Mouse (Mus musculus): ENCODE measurements around the gene Klk1b4. TPM values are rescaled to one million over a fixed set of nuclear protein-coding genes. Genes with fewer than 3 reads are reported as not detected.
"Not testable (repeated sequence)": the region's sequence is repeated elsewhere in the genome, so short reads cannot be mapped to it uniquely, and the experiment has no call there.

The Klk1b4 gene
- not detected in 2 replicates for polyA plus RNA-seq (2014; fragmentation: Nextera tagmentation; extraction: Ambion mirVana)

DNA sequence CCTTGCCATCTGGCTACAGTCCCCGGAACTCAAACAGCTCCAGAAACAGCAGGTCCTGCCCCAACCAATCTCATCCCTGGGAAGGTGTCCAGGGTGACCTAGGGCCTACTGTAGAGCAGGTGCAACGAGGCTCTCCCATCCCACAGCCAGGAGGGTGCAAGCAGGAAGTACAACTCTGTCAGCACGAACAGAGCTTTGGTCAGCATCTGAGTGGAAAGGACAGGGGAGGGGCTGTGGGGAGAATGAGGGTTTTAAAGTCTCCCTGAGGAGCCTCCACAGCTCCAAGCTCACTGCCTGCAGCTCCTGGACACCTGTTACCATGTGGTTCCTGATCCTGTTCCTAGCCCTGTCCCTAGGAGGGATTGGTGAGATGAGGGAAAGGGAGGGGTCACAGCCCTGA, at the start of gene Klk1b4:
Klk1b4 (plus strand) TSS at position 301 of the 400 bp plus-strand sequence.
- H3K9ac ChIP-seq (replicated peaks; ENCODE audit: low read length); H3K27me3 ChIP-seq (ENCODE audit: control insufficient read depth, insufficient read depth, low read length); H3K4me3 ChIP-seq (replicated peaks; ENCODE audit: low read depth, low read length); H3K36me3 ChIP-seq (ENCODE audit: control insufficient read depth, insufficient read depth, low read length); H3K4me1 ChIP-seq (ENCODE audit: control insufficient read depth, insufficient read depth, low read length); ATAC-seq (ENCODE audit: low FRiP score, low TSS enrichment); DNase-seq; H3K9me3 ChIP-seq (ENCODE audit: control insufficient read depth, low read length); H3K27ac ChIP-seq (replicated peaks; ENCODE audit: low read depth, low read length); H3K4me2 ChIP-seq (ENCODE audit: low read length): not testable (repeated sequence)
- WGBS, result 63% methylated on average over 3 of the region's 3 CpGs

DNA sequence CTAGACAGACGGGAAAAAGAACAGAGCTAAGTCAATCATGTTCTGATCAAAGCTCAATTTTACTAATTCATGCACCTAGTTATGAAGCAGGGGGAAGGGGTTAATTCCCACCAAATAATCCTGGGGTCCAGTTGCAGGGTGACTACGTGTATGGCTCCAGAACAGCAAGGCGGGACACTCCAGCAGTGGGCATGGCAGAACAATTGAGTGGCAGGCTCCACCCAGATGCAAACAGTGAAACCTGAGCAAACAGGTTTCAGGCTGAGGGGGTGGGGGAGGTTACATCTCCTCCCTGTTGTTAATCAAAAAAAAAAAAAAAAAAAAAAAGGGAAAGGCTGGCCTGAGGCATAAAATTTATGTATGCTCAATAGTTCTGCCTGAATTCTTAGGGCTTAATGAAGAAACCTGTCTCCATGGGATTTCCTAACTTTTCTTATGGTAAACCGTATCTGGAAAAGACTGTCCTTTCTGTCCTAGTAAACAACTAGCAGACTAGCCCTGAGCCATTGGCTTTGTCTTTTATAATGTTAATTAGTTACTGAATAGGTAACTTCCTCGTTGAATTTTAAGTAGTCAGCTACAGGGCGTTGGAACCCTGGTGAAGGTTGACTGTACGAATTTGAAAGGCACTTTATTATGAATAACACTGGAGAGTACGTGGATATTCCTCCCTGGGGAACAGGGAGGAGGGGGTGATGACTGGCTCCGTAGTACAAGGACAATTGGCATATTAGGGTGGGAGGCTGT, 27.8 kb upstream of the Klk1b4 start:
- H3K36me3 ChIP-seq (ENCODE audit: control insufficient read depth, insufficient read depth, low read length), result no peaks in the 10 kb centered on the region
- ATAC-seq (ENCODE audit: low FRiP score, low TSS enrichment), result no peak
- DNase-seq, result no peak
- no peaks in the 10 kb centered on the region for H3K9me3 ChIP-seq (ENCODE audit: control insufficient read depth, low read length)
- WGBS, result 47% methylated on average over 9 of the region's 9 CpGs
- H3K27me3 ChIP-seq (ENCODE audit: control insufficient read depth, insufficient read depth, low read length), result no peaks in the 10 kb centered on the region
- H3K4me1 ChIP-seq (ENCODE audit: control insufficient read depth, insufficient read depth, low read length), result no peaks in the 10 kb centered on the region
- H3K4me3 ChIP-seq (replicated peaks; ENCODE audit: low read depth, low read length), result no peak overlapping the region
- H3K9ac ChIP-seq (replicated peaks; ENCODE audit: low read length), result no peak overlapping the region
- H3K27ac ChIP-seq (replicated peaks; ENCODE audit: low read depth, low read length), result no peak overlapping the region
- H3K4me2 ChIP-seq (ENCODE audit: low read length), result no peak overlapping the region

DNA sequence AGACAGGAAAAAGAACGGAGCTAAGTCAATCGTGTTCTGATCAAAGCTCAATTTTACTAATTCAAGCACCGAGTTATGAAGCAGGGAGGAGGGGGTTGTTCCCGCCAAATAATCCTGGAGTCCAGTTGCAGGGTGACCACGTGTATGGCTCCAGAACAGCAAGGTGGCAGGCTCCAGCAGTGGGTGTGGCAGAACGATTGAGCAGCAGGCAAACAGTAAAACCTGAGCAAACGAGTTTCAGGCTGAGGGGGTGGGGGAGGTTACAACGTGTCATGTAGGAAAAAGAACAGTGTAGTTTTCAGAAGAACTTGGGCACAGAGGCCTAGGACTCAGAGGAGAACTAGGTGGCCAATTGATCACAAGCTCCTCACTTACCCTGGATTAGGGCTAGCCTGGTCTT, 20.7 kb upstream of the Klk1b4 start:
- not testable (repeated sequence) for H3K4me1 ChIP-seq (ENCODE audit: control insufficient read depth, insufficient read depth, low read length); H3K4me3 ChIP-seq (replicated peaks; ENCODE audit: low read depth, low read length); H3K4me2 ChIP-seq (ENCODE audit: low read length); H3K27me3 ChIP-seq (ENCODE audit: control insufficient read depth, insufficient read depth, low read length); ATAC-seq (ENCODE audit: low FRiP score, low TSS enrichment); DNase-seq; H3K36me3 ChIP-seq (ENCODE audit: control insufficient read depth, insufficient read depth, low read length); H3K27ac ChIP-seq (replicated peaks; ENCODE audit: low read depth, low read length); H3K9ac ChIP-seq (replicated peaks; ENCODE audit: low read length); H3K9me3 ChIP-seq (ENCODE audit: control insufficient read depth, low read length)
- 73% methylated on average over 8 of the region's 8 CpGs for WGBS

DNA sequence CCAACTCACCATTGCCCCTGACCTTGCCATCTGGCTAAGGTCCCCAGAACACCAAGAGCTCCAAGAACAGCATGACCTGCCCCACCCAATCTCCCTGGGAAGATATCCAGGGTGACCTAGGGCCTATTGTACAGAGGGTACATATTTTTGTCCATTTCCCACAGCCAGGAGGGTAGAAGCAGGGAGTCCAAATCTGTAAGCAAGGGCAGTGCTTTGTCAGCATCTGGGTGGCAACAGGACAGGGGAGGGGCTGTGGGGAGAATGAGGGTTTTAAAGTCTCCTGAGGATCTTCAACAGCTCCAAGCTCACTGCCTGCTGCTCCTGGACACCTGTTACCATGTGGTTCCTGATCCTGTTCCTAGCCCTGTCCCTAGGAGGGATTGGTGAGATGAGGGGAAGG, 19.3 kb upstream of the Klk1b4 start, which contains the start of gene Klk1b24:
Klk1b24 (plus strand) TSS at position 301 of the 400 bp plus-strand sequence.
- H3K4me3 ChIP-seq (replicated peaks; ENCODE audit: low read depth, low read length); H3K4me2 ChIP-seq (ENCODE audit: low read length); H3K36me3 ChIP-seq (ENCODE audit: control insufficient read depth, insufficient read depth, low read length); H3K9me3 ChIP-seq (ENCODE audit: control insufficient read depth, low read length); H3K27me3 ChIP-seq (ENCODE audit: control insufficient read depth, insufficient read depth, low read length); DNase-seq; H3K9ac ChIP-seq (replicated peaks; ENCODE audit: low read length); H3K4me1 ChIP-seq (ENCODE audit: control insufficient read depth, insufficient read depth, low read length); ATAC-seq (ENCODE audit: low FRiP score, low TSS enrichment); H3K27ac ChIP-seq (replicated peaks; ENCODE audit: low read depth, low read length): not testable (repeated sequence)

DNA sequence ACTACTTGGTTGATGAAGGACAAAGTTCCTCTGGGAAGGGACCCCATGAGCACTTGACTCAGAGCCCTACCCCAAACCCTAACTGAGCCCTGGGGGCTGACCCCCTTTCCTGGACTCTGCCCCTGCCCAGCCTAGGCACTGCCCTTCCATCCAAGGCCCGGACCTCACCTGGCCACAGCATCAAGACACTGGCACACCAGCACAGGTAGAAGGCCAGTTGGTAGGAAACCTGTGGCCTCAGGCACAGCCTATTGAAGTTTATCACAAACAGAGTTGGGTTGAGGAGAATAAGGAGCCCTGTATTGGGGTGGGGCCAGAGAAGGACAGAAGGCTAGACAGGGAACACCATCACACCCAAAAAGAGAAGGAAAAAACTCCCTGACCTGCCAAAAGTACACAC, 13.8 kb upstream of the Klk1b4 start:
- H3K9me3 ChIP-seq (ENCODE audit: control insufficient read depth, low read length); ATAC-seq (ENCODE audit: low FRiP score, low TSS enrichment); H3K9ac ChIP-seq (replicated peaks; ENCODE audit: low read length); H3K27me3 ChIP-seq (ENCODE audit: control insufficient read depth, insufficient read depth, low read length); H3K27ac ChIP-seq (replicated peaks; ENCODE audit: low read depth, low read length); H3K4me1 ChIP-seq (ENCODE audit: control insufficient read depth, insufficient read depth, low read length); H3K36me3 ChIP-seq (ENCODE audit: control insufficient read depth, insufficient read depth, low read length); H3K4me3 ChIP-seq (replicated peaks; ENCODE audit: low read depth, low read length); H3K4me2 ChIP-seq (ENCODE audit: low read length); DNase-seq: not testable (repeated sequence)
- WGBS, result 94% methylated on average over 1 of the region's 1 CpGs

DNA sequence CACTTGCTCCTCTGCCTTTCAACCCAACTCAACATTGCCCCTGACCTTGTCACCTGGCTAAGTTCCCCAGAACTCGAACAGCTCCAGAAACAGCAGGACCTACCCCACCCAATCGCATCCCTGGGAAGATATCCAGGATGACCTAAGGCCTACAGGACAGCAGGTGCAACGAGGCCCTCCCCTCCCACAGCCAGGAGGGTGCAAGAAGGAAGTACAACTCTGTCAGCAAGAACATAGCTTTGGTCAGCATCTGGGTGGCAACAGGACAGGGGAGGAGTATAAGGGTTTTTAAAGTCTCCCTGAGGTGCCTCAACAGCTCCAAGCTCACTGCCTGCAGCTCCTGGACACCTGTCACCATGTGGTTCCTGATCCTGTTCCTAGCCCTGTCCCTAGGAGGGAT, 9.3 kb upstream of the Klk1b4 start, which contains the start of gene Klk1b3:
Klk1b3 (plus strand) TSS at position 301 of the 400 bp plus-strand sequence.
- no peak for DNase-seq
- no peak within 1 kb of the TSS for H3K9ac ChIP-seq (replicated peaks; ENCODE audit: low read length)
- no peak for ATAC-seq (ENCODE audit: low FRiP score, low TSS enrichment)
- no peaks in the 10 kb centered on the region for H3K27me3 ChIP-seq (ENCODE audit: control insufficient read depth, insufficient read depth, low read length)
- no peak within 1 kb of the TSS for H3K27ac ChIP-seq (replicated peaks; ENCODE audit: low read depth, low read length)
- no peaks in the 10 kb centered on the region for H3K36me3 ChIP-seq (ENCODE audit: control insufficient read depth, insufficient read depth, low read length)
- no peaks in the 10 kb centered on the region for H3K4me1 ChIP-seq (ENCODE audit: control insufficient read depth, insufficient read depth, low read length)
- H3K4me2 ChIP-seq (ENCODE audit: low read length), result no peak within 1 kb of the TSS
- no peak within 1 kb of the TSS for H3K4me3 ChIP-seq (replicated peaks; ENCODE audit: low read depth, low read length)
- 68% methylated on average over 3 of the region's 3 CpGs for WGBS
- H3K9me3 ChIP-seq (ENCODE audit: control insufficient read depth, low read length), result no peaks in the 10 kb centered on the region

DNA sequence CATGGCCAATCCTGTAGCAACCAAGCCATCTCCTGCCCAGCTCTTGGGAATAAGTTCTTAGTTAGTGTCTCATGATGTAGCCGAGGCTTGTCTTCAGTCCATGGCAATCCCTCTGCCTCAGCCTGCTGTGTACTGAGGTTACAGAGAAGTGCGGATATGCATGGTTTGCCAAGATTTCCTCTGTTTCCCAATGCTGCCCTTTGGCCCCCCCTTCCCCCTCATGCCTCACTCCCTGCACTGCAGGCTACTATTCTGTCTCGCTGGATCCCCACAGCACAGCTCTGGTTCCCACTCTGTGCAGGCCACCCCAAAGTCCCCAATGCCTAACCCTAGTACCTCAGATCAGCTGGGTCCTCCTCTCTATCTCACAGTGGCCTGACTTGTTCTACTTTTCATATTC, 1.1 kb downstream of the Klk1b4 start:
- Histone ChIP-seq H3K4me1 (ENCODE audit: control insufficient read depth, insufficient read depth, low read length) (no peaks in the 10 kb centered on the region), H3K4me2 (ENCODE audit: low read length) (no peak overlapping the region), H3K27ac (replicated peaks; ENCODE audit: low read depth, low read length) (no peak overlapping the region), H3K27me3 (ENCODE audit: control insufficient read depth, insufficient read depth, low read length) (no peaks in the 10 kb centered on the region), H3K36me3 (ENCODE audit: control insufficient read depth, insufficient read depth, low read length) (no peaks in the 10 kb centered on the region), H3K4me3 (replicated peaks; ENCODE audit: low read depth, low read length) (no peak overlapping the region), H3K9me3 (ENCODE audit: control insufficient read depth, low read length) (no peaks in the 10 kb centered on the region), H3K9ac (replicated peaks; ENCODE audit: low read length) (no peak overlapping the region)
- 82% methylated on average over 3 of the region's 3 CpGs for WGBS
- no peak for DNase-seq
- ATAC-seq (ENCODE audit: low FRiP score, low TSS enrichment), result no peak

DNA sequence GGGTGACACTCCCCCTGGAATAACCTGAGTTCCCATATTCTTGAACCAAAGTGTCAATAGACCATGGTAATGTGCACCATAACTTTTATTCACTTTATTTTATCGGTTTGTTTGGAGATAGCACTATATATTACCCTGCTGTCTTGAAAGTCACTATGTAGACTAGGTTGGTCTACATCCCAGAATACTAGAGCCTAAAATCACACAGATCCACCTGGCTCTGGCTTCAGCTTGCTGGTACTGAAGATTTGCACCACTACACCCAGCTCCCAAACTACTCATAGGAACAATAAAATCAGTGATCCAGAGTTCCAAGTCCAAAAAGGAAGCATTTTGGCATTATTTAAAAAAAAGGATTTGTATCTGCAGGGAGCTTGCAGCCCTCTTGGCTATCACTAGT, 8.4 kb downstream of the Klk1b4 start, which contains the start of gene Klk1b5:
Klk1b5 (plus strand) TSS at position 301 of the 400 bp plus-strand sequence.
- Histone ChIP-seq H3K27me3 (ENCODE audit: control insufficient read depth, insufficient read depth, low read length) (no peaks in the 10 kb centered on the region), H3K9me3 (ENCODE audit: control insufficient read depth, low read length) (no peaks in the 10 kb centered on the region), H3K4me3 (replicated peaks; ENCODE audit: low read depth, low read length) (no peak within 1 kb of the TSS), H3K4me1 (ENCODE audit: control insufficient read depth, insufficient read depth, low read length) (no peaks in the 10 kb centered on the region), H3K27ac (replicated peaks; ENCODE audit: low read depth, low read length) (no peak within 1 kb of the TSS), H3K36me3 (ENCODE audit: control insufficient read depth, insufficient read depth, low read length) (no peaks in the 10 kb centered on the region), H3K9ac (replicated peaks; ENCODE audit: low read length) (no peak within 1 kb of the TSS), H3K4me2 (ENCODE audit: low read length) (no peak within 1 kb of the TSS)
- DNase-seq, result no peak
- WGBS, result 85% methylated on average over 1 of the region's 1 CpGs
- no peak for ATAC-seq (ENCODE audit: low FRiP score, low TSS enrichment)

DNA sequence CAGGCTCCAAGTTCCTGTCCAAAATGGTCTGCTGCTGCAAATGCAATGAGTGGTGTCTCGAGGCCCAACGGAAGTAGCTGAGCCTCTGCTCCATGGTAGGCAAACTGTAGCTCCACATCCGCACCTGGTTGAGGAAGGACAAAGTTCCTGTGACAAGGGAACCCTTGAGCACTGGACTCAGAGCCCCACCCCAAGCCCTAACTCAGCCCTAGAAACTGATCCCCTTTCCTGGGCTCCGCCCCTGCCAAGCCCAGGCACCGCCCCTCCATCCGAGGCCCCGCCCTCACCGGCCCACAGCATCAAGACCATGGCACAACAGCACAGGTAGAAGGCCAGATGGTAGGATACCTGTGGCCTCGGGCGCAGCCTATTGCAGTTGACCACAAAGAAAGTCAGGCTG, 14.4 kb downstream of the Klk1b4 start:
- not testable (repeated sequence) for H3K36me3 ChIP-seq (ENCODE audit: control insufficient read depth, insufficient read depth, low read length); H3K4me2 ChIP-seq (ENCODE audit: low read length); ATAC-seq (ENCODE audit: low FRiP score, low TSS enrichment); H3K27ac ChIP-seq (replicated peaks; ENCODE audit: low read depth, low read length); H3K27me3 ChIP-seq (ENCODE audit: control insufficient read depth, insufficient read depth, low read length); H3K4me3 ChIP-seq (replicated peaks; ENCODE audit: low read depth, low read length); H3K9me3 ChIP-seq (ENCODE audit: control insufficient read depth, low read length); DNase-seq; H3K9ac ChIP-seq (replicated peaks; ENCODE audit: low read length); H3K4me1 ChIP-seq (ENCODE audit: control insufficient read depth, insufficient read depth, low read length)
- 78% methylated on average over 8 of the region's 10 CpGs for WGBS
